Mouse (Mus musculus) liver, adult (tissue): ENCODE results near the gene Ppp3cb.

Experiments used
- GATA4 ChIP-seq: IDR thresholded peaks from 2 replicates; pipeline ENCODE4 v1.6.1; 2014; ENCODE audit warnings: mild to moderate bottlenecking, low read length; ENCODE audit not compliant: insufficient replicate concordance

Gene Ppp3cb

GRCm38 (mm10) chr14:20546415-20546814 is at the start of gene Ppp3cb:
TSS of gene Ppp3cb (minus strand) at chr14:20546573.
- no peak for TF ChIP-seq GATA4

DNA sequence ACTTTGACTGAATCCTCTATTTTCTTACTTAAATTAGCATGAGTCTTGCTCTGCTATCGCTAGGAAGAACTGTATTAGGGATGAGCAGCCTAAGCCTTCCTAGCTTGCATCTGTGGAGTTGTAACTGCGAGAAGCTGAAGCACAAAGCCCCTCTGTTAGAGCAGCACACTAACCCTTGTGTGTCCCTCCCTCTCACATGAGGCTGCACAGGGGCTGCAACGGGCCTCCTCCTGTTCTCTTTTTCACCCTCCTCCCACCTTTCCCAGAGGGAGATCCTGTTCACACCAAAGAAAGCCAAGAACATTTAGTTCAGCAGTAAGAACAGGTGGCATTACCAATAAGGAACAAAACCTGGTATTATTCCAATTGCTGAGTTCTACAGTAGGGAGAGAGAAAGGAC is 49.4 kb upstream of the Ppp3cb start:
- no peak for TF ChIP-seq GATA4

- no peak for TF ChIP-seq GATA4
Measured at GRCm38 (mm10) chr14:20587458-20587857, 41.1 kb upstream of the Ppp3cb start.

DNA sequence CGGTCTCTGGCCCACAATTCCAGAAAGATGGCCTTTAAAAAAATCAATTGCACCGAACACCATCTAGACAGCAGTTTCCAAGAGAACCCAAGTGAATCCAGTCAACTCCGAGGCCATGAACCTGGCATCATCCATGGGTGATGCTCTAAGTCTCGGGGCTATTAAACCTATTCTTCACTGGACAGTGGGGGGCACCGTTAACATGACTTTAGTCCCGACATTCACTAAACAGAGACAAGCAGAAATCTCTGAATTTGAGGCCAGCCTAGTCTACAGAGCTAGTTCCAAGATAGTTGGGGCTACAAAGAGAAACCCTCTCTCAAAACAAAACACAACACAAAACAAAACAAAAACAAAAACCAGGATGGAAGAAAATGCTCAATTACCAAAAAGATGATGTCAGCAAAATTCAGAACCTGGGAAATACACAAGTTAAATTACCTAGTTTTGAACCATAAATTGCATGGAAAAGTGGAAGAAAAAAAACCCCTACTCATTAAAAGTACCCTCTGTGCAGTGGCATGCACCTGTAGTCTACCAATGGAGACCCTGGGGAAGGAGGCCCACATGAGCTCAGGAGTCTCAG is 32.5 kb upstream of the Ppp3cb start:
- no peak for TF ChIP-seq GATA4

DNA sequence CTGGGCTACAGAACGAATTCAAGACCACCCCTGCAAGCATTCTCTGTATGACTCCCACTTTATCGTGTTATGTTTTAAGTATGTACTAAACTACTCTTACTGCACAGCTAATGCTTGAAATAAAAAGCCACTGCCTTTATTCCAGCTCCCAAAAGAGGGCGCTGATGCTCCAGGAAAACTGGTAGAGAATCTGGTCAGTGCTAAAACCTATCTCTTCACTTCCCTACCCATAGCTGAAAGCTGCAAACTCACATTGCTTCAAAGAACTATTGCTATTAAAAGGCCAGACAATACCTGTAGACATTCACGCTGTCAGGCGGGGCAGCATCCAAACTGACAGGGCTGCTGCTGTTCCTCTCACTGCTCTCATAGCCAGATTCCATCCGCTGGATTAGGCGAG is 29.8 kb upstream of the Ppp3cb start:
- no peak for TF ChIP-seq GATA4

- TF ChIP-seq GATA4: no peak
Measured at GRCm38 (mm10) chr14:20565256-20566021, 19.1 kb upstream of the Ppp3cb start.

- TF ChIP-seq GATA4: no peak
Measured at GRCm38 (mm10) chr14:20564692-20565091, 18.3 kb upstream of the Ppp3cb start.

DNA sequence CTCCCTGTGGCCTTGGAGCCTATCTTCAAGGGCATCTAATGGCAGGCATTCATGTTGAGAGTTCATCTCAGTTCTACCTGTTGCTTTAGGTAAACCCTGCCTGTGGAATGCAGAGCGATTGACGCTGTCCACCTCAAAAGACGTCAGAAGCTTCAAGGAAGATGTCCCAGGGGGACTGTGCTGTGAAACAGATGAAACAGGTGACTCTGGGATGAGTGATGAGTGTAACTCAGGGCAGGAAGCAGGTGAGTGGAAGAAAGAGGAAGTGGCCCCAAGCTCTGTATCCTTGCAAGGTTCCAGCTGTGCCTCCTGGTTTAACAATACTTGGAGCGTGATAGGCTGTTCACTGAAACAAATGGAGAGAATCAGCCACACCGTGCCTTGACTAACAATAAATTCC is 15.5 kb upstream of the Ppp3cb start:
- no peak for TF ChIP-seq GATA4

GRCm38 (mm10) chr14:20550136-20550535 is 3.8 kb upstream of the Ppp3cb start:
- no peak for TF ChIP-seq GATA4

GRCm38 (mm10) chr14:20545529-20546331 is 643 bp downstream of the Ppp3cb start:
- TF ChIP-seq GATA4: no peak

GRCm38 (mm10) chr14:20544467-20545411 is 1.6 kb downstream of the Ppp3cb start:
- TF ChIP-seq GATA4: no peak

GRCm38 (mm10) chr14:20529643-20530042 is 16.7 kb downstream of the Ppp3cb start:
- TF ChIP-seq GATA4: no peak

GRCm38 (mm10) chr14:20520179-20520578 is 26.2 kb downstream of the Ppp3cb start:
- no peak for TF ChIP-seq GATA4

DNA sequence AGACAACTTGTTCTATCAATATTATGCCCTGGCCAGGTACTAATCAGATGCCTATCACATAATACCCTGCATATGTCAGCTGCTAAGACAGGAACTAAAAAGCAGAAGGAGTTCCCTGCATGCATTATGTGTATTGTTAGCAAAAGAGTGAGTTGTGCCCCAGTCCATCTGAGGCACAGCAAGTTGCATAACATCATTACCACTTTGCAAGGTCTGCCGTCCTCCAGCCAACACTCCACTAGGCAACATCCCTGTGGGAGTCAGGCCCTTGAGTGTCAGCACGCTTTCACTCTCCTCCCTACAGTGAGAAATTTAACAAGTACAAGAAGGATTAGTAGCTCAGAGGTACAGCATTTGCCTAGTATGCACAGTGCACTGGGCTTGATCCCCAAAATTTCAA is 37.9 kb downstream of the Ppp3cb start:
- TF ChIP-seq GATA4: no peak

DNA sequence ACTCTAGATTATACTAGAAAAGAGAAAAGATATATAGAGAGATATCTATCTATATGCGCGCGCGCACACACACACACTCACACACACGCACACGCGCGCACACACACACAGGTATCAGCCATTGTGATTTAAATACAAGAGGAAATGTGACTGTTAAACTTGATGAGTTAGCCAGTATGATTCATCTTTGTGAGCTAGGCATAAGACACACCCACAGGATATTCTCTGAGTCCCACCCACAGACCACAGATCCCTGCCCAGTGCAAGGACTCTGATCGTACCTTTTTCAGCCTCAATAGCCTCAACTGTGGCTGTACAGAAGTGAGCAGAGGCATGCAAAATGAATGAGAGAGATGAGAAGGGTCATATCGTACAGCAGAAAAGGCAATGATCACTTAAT is 43.4 kb downstream of the Ppp3cb start:
- no peak for TF ChIP-seq GATA4
